Comparison of ENCODE assay signal across 27 mouse cellular contexts in the genomic region with DNA sequence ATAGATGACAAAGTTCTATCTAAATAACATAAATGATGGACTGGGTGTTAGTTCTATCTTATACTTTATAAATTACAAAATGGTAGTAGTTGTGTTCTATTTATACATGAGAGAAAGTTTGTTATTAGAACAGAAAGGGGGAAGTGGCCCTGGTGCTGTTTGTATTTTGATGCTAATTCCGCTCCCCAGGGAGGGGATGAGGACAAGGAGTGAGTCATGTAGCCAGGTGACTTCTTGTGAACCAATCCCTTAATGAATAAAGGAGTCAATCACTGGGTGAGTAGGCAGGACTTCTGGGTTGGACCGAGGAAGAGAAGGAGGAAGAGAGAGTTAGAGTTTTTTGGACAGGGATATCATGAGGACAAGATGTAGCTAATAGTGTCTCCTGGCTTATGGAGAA. TPM values are rescaled to one million over a fixed set of nuclear protein-coding genes. Genes with fewer than 3 reads are reported as not detected.
A peak's percentile ranks its signal among the peaks of the same experiment; 100 is the strongest.
DNase-seq lines count a peak whose midpoint lies in the region; ATAC-seq lines count a peak whose summit lies in the region.
"Had no signal": no experiment of that assay in that cellular context is flagged by ENCODE, and none has a peak within 500 bp of the region (broad histone marks: within the 10 kb centered on the region; RNA-seq: fewer than 3 reads in every experiment).

No protein-coding gene starts in this region.

- H3K4me1 ChIP-seq in midbrain, embryonic 11.5 days (ENCODE audit: control insufficient read depth, insufficient read depth, low read length) = no peaks in the 10 kb centered on the region
- H3K4me1 ChIP-seq in midbrain, embryonic 16.5 days (ENCODE audit: control insufficient read depth, insufficient read depth, low read length) = no peaks in the 10 kb centered on the region
- H3K4me1 ChIP-seq: embryonic facial prominence, embryonic 13.5 days; embryonic facial prominence, embryonic 15.5 days; forebrain, embryonic 10.5 days; forebrain, embryonic 12.5 days had no signal

- no peak overlapping the region for H3K4me2 ChIP-seq in midbrain, embryonic 11.5 days
- no peak overlapping the region for H3K4me2 ChIP-seq in midbrain, embryonic 16.5 days (ENCODE audit: low read length)
- H3K4me2 ChIP-seq: embryonic facial prominence, embryonic 13.5 days; embryonic facial prominence, embryonic 15.5 days; forebrain, embryonic 12.5 days had no signal

- no peak for ATAC-seq in midbrain, embryonic 11.5 days (ENCODE audit: low FRiP score)
- no peak for ATAC-seq in midbrain, embryonic 16.5 days
- no peak for ATAC-seq in activated CD4-positive, CD25-positive, alpha-beta regulatory T cell, adult 4 months
- ATAC-seq: forebrain, embryonic 14.5 days; forebrain, embryonic 16.5 days; Patski had no signal

- no peaks in the 10 kb centered on the region for H3K36me3 ChIP-seq in midbrain, embryonic 11.5 days (ENCODE audit: control insufficient read depth, insufficient read depth, low read length)
- no peaks in the 10 kb centered on the region for H3K36me3 ChIP-seq in midbrain, embryonic 16.5 days (ENCODE audit: control insufficient read depth, insufficient read depth, low read length)
- H3K36me3 ChIP-seq: embryonic facial prominence, embryonic 13.5 days; embryonic facial prominence, embryonic 15.5 days; forebrain, embryonic 10.5 days; forebrain, embryonic 12.5 days; G1E had no signal

- no peak overlapping the region for H3K9ac ChIP-seq in midbrain, embryonic 11.5 days (ENCODE audit: low read length)
- no peak overlapping the region for H3K9ac ChIP-seq in midbrain, embryonic 16.5 days (ENCODE audit: low read depth, low read length)
- H3K9ac ChIP-seq: embryonic facial prominence, embryonic 13.5 days; embryonic facial prominence, embryonic 15.5 days; forebrain, embryonic 12.5 days had no signal

- no peaks in the 10 kb centered on the region for H3K27me3 ChIP-seq in midbrain, embryonic 11.5 days (ENCODE audit: control insufficient read depth, insufficient read depth, low read length)
- H3K27me3 ChIP-seq in midbrain, embryonic 16.5 days (ENCODE audit: control insufficient read depth, insufficient read depth, low read depth, low read length) = no peaks in the 10 kb centered on the region
- H3K27me3 ChIP-seq: embryonic facial prominence, embryonic 13.5 days; embryonic facial prominence, embryonic 15.5 days; forebrain, embryonic 12.5 days; Patski had no signal

- no peak overlapping the region for H3K4me3 ChIP-seq in midbrain, embryonic 11.5 days (ENCODE audit: low read depth, low read length)
- no peak overlapping the region for H3K4me3 ChIP-seq in midbrain, embryonic 16.5 days (ENCODE audit: low read depth, low read length)
- H3K4me3 ChIP-seq: embryonic facial prominence, embryonic 13.5 days; embryonic facial prominence, embryonic 15.5 days; erythroblast, embryonic 14.5 days; forebrain, embryonic 10.5 days; forebrain, embryonic 12.5 days had no signal

- no peaks in the 10 kb centered on the region for H3K9me3 ChIP-seq in midbrain, embryonic 11.5 days (ENCODE audit: control insufficient read depth, low read length)
- H3K9me3 ChIP-seq in midbrain, embryonic 16.5 days (replicated peaks; ENCODE audit: control insufficient read depth, low read length, poor library complexity, severe bottlenecking) = no peaks in the 10 kb centered on the region
- H3K9me3 ChIP-seq: embryonic facial prominence, embryonic 13.5 days; embryonic facial prominence, embryonic 15.5 days; forebrain, embryonic 10.5 days; forebrain, embryonic 12.5 days; G1E had no signal

- H3K27ac ChIP-seq in midbrain, embryonic 11.5 days (ENCODE audit: low read depth, low read length) = no peak overlapping the region
- no peak overlapping the region for H3K27ac ChIP-seq in midbrain, embryonic 16.5 days (ENCODE audit: low read length)
- H3K27ac ChIP-seq: embryonic facial prominence, embryonic 13.5 days; embryonic facial prominence, embryonic 15.5 days; forebrain, embryonic 10.5 days; forebrain, embryonic 12.5 days had no signal

- peak; percentile 4 for DNase-seq in midbrain, embryonic 11.5 days (ENCODE audit: low spot score, missing footprints)
- DNase-seq in B cell, adult 2 months = peak; percentile 24 to 27
- peak; percentile 79 for DNase-seq in R1 (ENCODE audit: low read depth, low spot score)
- DNase-seq in ovary, postnatal 14 days (ENCODE audit: low spot score) = no peak
- no peak for DNase-seq in thymus, adult 18-20 months
- DNase-seq: adrenal gland, adult 2 months; adrenal gland, postnatal 10 days; adrenal gland, postnatal 25 days; cerebellum, adult 11 months; cerebellum, adult 18-20 months; cerebellum, adult 8-10 months; cerebellum, adult 9-11 months; cerebellum, postnatal 14 days; cerebellum, postnatal 36 days; embryo, embryonic 11 days had no signal

- WGBS in midbrain, embryonic 11.5 days = 74% methylated on average over 2 of the region's 2 CpGs
- 81% methylated on average over 2 of the region's 2 CpGs for WGBS in midbrain, embryonic 16.5 days

RNA-seq across cellular contexts. Expression of a gene that starts 18.3 kb away (rescaled TPM):
- polyA plus RNA-seq in midbrain, embryonic 11.5 days (2014; fragmentation: Nextera tagmentation; extraction: Ambion mirVana) = 0.98 and 1.0 TPM in 2 replicates
- polyA plus RNA-seq in midbrain, embryonic 16.5 days (2015; fragmentation: Nextera tagmentation; extraction: Ambion mirVana) = 0.75 and 1.2 TPM in 2 replicates
- polyA plus RNA-seq in activated CD4-positive, CD25-positive, alpha-beta regulatory T cell, adult 4 months (2017; shearing (Covaris generic)) = 1 to 10 TPM; 1.3 to 1.5 TPM
- polyA plus RNA-seq: C2C12; erythroblast, embryonic 14.5 days; Patski had no signal

Comparison
In these comparisons a context has a peak if more than half of its experiments do, and no peak if none do; other contexts are left out.
1. DNase-seq: peak in midbrain, embryonic 11.5 days (single experiment), B cell, adult 2 months (2 of 2) and R1 (single experiment); none in ovary, postnatal 14 days (single experiment) and thymus, adult 18-20 months (0 of 2).